Mouse (Mus musculus) neural tube, embryonic 14.5 days (tissue): ENCODE measurements around the gene Ssbp4. TPM values are rescaled to one million over a fixed set of nuclear protein-coding genes. Genes with fewer than 3 reads are reported as not detected.

Experiments used
- ATAC-seq: fragments of 200-750 bp; cut with Nextera tagmentation; 2 replicates; pipeline ENCODE4 v1.8.0; 2017; ENCODE audit warnings: low read depth, mild to moderate bottlenecking, moderate TSS enrichment, moderate library complexity
- H3K27ac ChIP-seq: fragments of 300-500 bp; sonication (generic); 2 replicates; pipeline ENCODE4 v1.5.1; 2014; ENCODE audit warnings: low read depth, mild to moderate bottlenecking, control low read depth, low read length, moderate library complexity, mixed read lengths
- H3K27me3 ChIP-seq: fragments of 300-500 bp; sonication (generic); 2 replicates; pipeline ENCODE4 v1.6.1; 2014; ENCODE audit warnings: low read length; ENCODE audit not compliant: control insufficient read depth, insufficient read depth
- H3K36me3 ChIP-seq: fragments of 300-500 bp; sonication (generic); 2 replicates; pipeline ENCODE4 v1.6.1; 2014; ENCODE audit warnings: low read length, mixed read lengths; ENCODE audit not compliant: control insufficient read depth, insufficient read depth
- H3K4me1 ChIP-seq: fragments of 300-500 bp; sonication (generic); 2 replicates; pipeline ENCODE4 v1.6.1; 2014; ENCODE audit warnings: low read length; ENCODE audit not compliant: control insufficient read depth, insufficient read depth
- H3K4me2 ChIP-seq: fragments of 300-500 bp; sonication (generic); 2 replicates; pipeline ENCODE4 v1.6.1; 2014; ENCODE audit warnings: mild to moderate bottlenecking, low read depth, low read length, control low read depth
- H3K4me3 ChIP-seq: fragments of 300-500 bp; sonication (generic); 2 replicates; pipeline ENCODE4 v1.5.1; 2014; ENCODE audit warnings: low read depth, low read length, control low read depth, mixed read lengths
- H3K9ac ChIP-seq: fragments of 300-500 bp; sonication (generic); replicated peaks from 2 replicates; pipeline ENCODE4 v1.6.1; 2014; ENCODE audit warnings: low read depth, mild to moderate bottlenecking, control low read depth, low read length, mixed read lengths
- H3K9me3 ChIP-seq: fragments of 300-500 bp; sonication (generic); 2 replicates; pipeline ENCODE4 v1.6.1; 2016; ENCODE audit warnings: low read length; ENCODE audit not compliant: control insufficient read depth
- WGBS: fragments of 180-500 bp; shearing (Covaris S2); extraction: QIAGEN DNeasy Blood & Tissue Kit; methylation state at CpG from one replicate; pipeline ENCODE4 v1.1.7; 2014; 5-methylcytosine and 5-hydroxymethylcytosine counted together
- polyA plus RNA-seq: library from polyadenylated mRNA; unstranded; fragments of >200 nt; fragmentation: Nextera tagmentation; extraction: Ambion mirVana; gene quantifications from 2 replicates; pipeline ENCODE4 v1.2.1, GENCODE M21; 2014

Gene Ssbp4
- polyA plus RNA-seq, 1 experiment from 2014 or later: 240 TPM

DNA sequence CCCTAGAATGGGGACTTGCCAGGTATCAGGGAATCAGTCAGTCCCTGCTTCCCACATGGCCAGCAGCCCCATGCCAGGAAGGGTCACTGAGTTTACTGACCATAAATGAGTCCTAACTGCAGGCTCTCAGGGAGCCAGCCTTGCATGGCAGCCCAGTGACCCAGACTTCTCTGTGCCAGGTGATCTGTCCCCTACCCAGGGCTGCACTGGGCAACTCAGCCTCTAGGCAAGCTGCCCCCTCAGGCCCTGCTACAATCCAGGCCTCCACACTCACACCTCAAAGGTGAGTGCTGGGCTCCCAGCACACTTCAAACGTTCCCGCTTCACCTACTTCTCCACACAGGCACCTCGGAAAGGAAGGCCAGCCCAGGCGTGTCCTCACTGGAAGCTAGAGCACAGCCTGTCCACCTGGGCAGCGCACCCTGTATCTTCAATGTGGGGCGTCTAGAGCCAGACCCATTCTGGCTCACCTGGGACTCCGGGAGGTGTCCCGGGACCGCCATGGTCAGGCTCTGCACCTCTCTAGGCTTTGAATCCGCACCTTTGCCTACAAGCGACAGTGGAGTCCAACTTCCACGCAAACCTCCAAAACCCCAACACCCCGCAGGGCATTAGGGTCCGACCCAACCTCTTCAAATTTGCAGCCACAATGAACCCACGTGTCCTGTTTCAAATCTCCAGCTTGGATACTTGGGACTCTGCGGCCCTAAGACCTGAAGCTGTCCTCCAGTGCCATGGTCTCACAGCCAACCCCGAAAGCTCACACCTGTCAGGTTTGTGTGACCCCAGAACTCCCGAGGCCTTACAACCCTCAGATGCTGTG lies 1.7 kb downstream of the Ssbp4 start:
- WGBS: 71% methylated on average over 18 of the region's 18 CpGs
- no peak for ATAC-seq
- Histone ChIP-seq H3K4me2 (peak overlapping the region; percentile 86), H3K9me3 (no peaks in the 10 kb centered on the region), H3K4me3 (peak overlapping the region; percentile 74), H3K4me1 (peaks cover 32% of the 10 kb centered on the region), H3K36me3 (no peaks in the 10 kb centered on the region), H3K9ac (peak overlapping the region; percentile 92), H3K27ac (no peak overlapping the region), H3K27me3 (no peaks in the 10 kb centered on the region)

- ATAC-seq: no peak
- Histone ChIP-seq H3K4me2 (peak overlapping the region; percentile 86; the same call in 1 of the 2 replicates), H3K9me3 (no peaks in the 10 kb centered on the region), H3K9ac (no peak overlapping the region), H3K36me3 (no peaks in the 10 kb centered on the region), H3K4me1 (peaks cover 32% of the 10 kb centered on the region), H3K4me3 (no peak overlapping the region), H3K27me3 (no peaks in the 10 kb centered on the region), H3K27ac (no peak overlapping the region)
- 95% methylated on average over 9 of the region's 9 CpGs for WGBS
These were observed 2.5 kb downstream of the Ssbp4 start for GRCm38 (mm10) chr8:70605871-70606779.

DNA sequence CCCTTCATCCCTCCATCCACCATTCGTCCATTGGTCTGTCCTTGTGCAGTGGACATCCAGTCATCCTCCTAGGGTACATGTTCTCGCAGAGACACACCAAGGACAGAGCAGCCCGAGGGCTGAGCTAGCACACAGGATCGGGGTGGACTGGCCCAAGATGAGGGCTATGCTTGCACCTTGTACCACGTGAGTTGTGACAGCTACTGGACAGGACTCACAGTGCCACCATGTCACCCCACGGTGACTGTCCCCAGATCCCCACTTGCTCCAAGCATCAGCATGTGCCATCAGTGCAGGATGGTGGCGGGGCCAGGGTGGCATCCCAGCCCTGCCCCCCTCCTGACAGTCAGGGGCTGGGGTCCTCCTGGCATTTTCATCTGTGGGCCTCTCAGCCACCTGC lies 4.1 kb downstream of the Ssbp4 start:
- Histone ChIP-seq H3K4me2 (no peak overlapping the region), H3K9ac (no peak overlapping the region), H3K36me3 (no peaks in the 10 kb centered on the region; the same call in 1 of the 2 replicates), H3K27me3 (no peaks in the 10 kb centered on the region), H3K4me1 (peaks cover 34% of the 10 kb centered on the region), H3K27ac (no peak overlapping the region), H3K9me3 (no peaks in the 10 kb centered on the region), H3K4me3 (no peak overlapping the region)
- 86% methylated on average over 7 of the region's 7 CpGs for WGBS
- no peak for ATAC-seq

GRCm38 (mm10) chr8:70602139-70602811 lies 6.4 kb downstream of the Ssbp4 start:
- peaks cover 42% of the 10 kb centered on the region for H3K4me1 ChIP-seq
- H3K9me3 ChIP-seq: no peaks in the 10 kb centered on the region
- no peak overlapping the region for H3K4me2 ChIP-seq
- WGBS: 96% methylated on average over 13 of the region's 13 CpGs
- H3K27ac ChIP-seq: no peak overlapping the region
- no peak for ATAC-seq
- no peak overlapping the region for H3K4me3 ChIP-seq
- H3K27me3 ChIP-seq: no peaks in the 10 kb centered on the region
- no peaks in the 10 kb centered on the region; the same call in 1 of the 2 replicates for H3K36me3 ChIP-seq
- no peak overlapping the region for H3K9ac ChIP-seq

DNA sequence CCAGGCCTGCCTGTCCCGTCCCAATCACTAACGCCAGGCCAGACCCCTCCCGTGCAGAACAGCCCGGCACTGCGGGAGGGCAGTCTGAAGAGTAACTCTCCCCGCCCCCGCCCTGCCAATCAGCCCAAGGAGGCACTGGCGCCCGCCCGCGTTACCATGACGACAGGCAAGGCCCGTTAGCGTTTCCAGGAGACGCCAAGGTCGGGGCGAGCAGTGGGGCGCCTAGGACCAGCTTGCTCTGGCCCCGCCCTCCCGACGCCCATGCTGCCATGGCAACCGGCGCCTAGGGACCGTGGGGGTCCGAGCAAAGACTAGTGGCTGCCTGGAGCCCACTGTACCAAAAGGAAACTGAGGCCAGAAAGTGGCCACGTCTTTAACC lies 7.4 kb downstream of the Ssbp4 start:
- Histone ChIP-seq H3K4me3 (no peak overlapping the region), H3K4me2 (peak overlapping the region; percentile 43), H3K4me1 (peaks cover 41% of the 10 kb centered on the region), H3K27ac (peak overlapping the region; percentile 58), H3K27me3 (no peaks in the 10 kb centered on the region), H3K9ac (no peak overlapping the region), H3K9me3 (no peaks in the 10 kb centered on the region), H3K36me3 (no peaks in the 10 kb centered on the region; the same call in 1 of the 2 replicates)
- ATAC-seq: peak; percentile 58
- WGBS: under 1% methylated on average over 24 of the region's 26 CpGs

GRCm38 (mm10) chr8:70600473-70601270 lies 8.0 kb downstream of the Ssbp4 start:
- Histone ChIP-seq H3K4me1 (peaks cover 41% of the 10 kb centered on the region), H3K4me2 (peak overlapping the region; percentile 43), H3K4me3 (no peak overlapping the region), H3K27ac (peak overlapping the region; percentile 58), H3K36me3 (no peaks in the 10 kb centered on the region; the same call in 1 of the 2 replicates), H3K9me3 (no peaks in the 10 kb centered on the region), H3K9ac (no peak overlapping the region; the same call in 1 of the 2 replicates), H3K27me3 (no peaks in the 10 kb centered on the region)
- ATAC-seq: no peak
- 17% methylated on average over 10 of the region's 10 CpGs for WGBS

GRCm38 (mm10) chr8:70599507-70600290 lies 9.0 kb downstream of the Ssbp4 start:
- no peaks in the 10 kb centered on the region for H3K9me3 ChIP-seq
- H3K36me3 ChIP-seq: no peaks in the 10 kb centered on the region; the same call in 1 of the 2 replicates
- H3K9ac ChIP-seq: no peak overlapping the region
- peaks cover 49% of the 10 kb centered on the region for H3K4me1 ChIP-seq
- no peak for ATAC-seq
- H3K4me3 ChIP-seq: no peak overlapping the region
- H3K27me3 ChIP-seq: no peaks in the 10 kb centered on the region
- H3K4me2 ChIP-seq: no peak overlapping the region
- no peak overlapping the region for H3K27ac ChIP-seq
- 86% methylated on average over 12 of the region's 12 CpGs for WGBS
